Mouse (Mus musculus) olfactory bulb, adult 2 months (tissue): Measurements from ENCODE around the gene Tle2. TPM values are rescaled to one million over a fixed set of nuclear protein-coding genes. Genes with fewer than 3 reads are reported as not detected.
A peak's percentile ranks its signal among the peaks of the same experiment; 100 is the strongest.

Experiments
- H3K27ac ChIP-seq: fragments of 200-500 bp; 2 replicates; pipeline ENCODE4 v1.5.1; 2012; ENCODE audit warnings: low read depth, low read length; ENCODE audit not compliant: insufficient read depth
- H3K4me1 ChIP-seq: fragments of 200-500 bp; 2 replicates; pipeline ENCODE4 v1.6.1; 2012; ENCODE audit warnings: low read length; ENCODE audit not compliant: control insufficient read depth, insufficient read depth
- H3K4me3 ChIP-seq: fragments of 200-500 bp; 2 replicates; pipeline ENCODE4 v1.5.1; 2012; ENCODE audit warnings: mild to moderate bottlenecking, low read depth, low read length, moderate library complexity; ENCODE audit not compliant: insufficient read depth
- CTCF ChIP-seq: fragments of 200-500 bp; IDR thresholded peaks from 2 replicates; pipeline ENCODE4 v1.5.1; 2012; ENCODE audit warnings: low read depth, mild to moderate bottlenecking, low read length, moderate library complexity; ENCODE audit not compliant: insufficient read depth
- POLR2A ChIP-seq: fragments of 200-500 bp; IDR thresholded peaks from 2 replicates; pipeline ENCODE4 v1.6.1; 2012; ENCODE audit warnings: mild to moderate bottlenecking, low read depth, low read length, moderate library complexity; ENCODE audit not compliant: insufficient read depth
- WGBS: fragments of 180-500 bp; shearing (Covaris S2); methylation state at CpG from one replicate; pipeline ENCODE4 v1.1.7; 2018; 5-methylcytosine and 5-hydroxymethylcytosine counted together
- polyA plus RNA-seq: library from polyadenylated mRNA; stranded (reverse); fragments of >200 nt; gene quantifications from 2 replicates; pipeline ENCODE4 v1.2.4, GENCODE M21; 2012; ENCODE audit warnings: low replicate concordance; ENCODE audit not compliant: missing spikeins, insufficient read depth, insufficient read length

Gene Tle2
- polyA plus RNA-seq, 1 experiment, result not detected

- peaks cover 10% of the 10 kb centered on the region for H3K4me1 ChIP-seq
- H3K4me3 ChIP-seq, result peak within 1 kb of the TSS; percentile 59
- TF ChIP-seq POLR2A (peak; percentile 43; the same call in 1 of the 2 replicates), CTCF (no peak)
- WGBS, result under 1% methylated on average over 39 of the region's 39 CpGs
- peak within 1 kb of the TSS; percentile 92 for H3K27ac ChIP-seq
Measured at GRCm38 (mm10) chr10:81605974-81606751, 31.8 kb downstream of the Tle2 start, which contains the start of gene BC025920. Gene BC025920 (plus strand): TSS chr10:81606270.

GRCm38 (mm10) chr10:81608308-81608707 lies 33.9 kb downstream of the Tle2 start:
- TF ChIP-seq CTCF, result no peak
- TF ChIP-seq POLR2A, result no peak
- no peak overlapping the region for H3K4me3 ChIP-seq
- WGBS, result 88% methylated on average over 1 of the region's 1 CpGs
- H3K27ac ChIP-seq, result no peak overlapping the region
- peaks cover 15% of the 10 kb centered on the region for H3K4me1 ChIP-seq

GRCm38 (mm10) chr10:81612779-81613178 lies 38.4 kb downstream of the Tle2 start:
- WGBS, result 63% methylated on average over 3 of the region's 3 CpGs
- TF ChIP-seq POLR2A (no peak), CTCF (no peak)
- Histone ChIP-seq H3K4me3 (no peak overlapping the region), H3K27ac (0 out of 2 replicates have a peak overlapping the region, but pooled peaks have one; percentile 8), H3K4me1 (peaks cover 7% of the 10 kb centered on the region)

GRCm38 (mm10) chr10:81615486-81615885 lies 41.1 kb downstream of the Tle2 start:
- no peak overlapping the region for H3K4me3 ChIP-seq
- 71% methylated on average over 6 of the region's 6 CpGs for WGBS
- TF ChIP-seq CTCF (no peak), POLR2A (no peak)
- H3K4me1 ChIP-seq, result peaks cover 7% of the 10 kb centered on the region
- H3K27ac ChIP-seq, result no peak overlapping the region

GRCm38 (mm10) chr10:81619976-81620375 lies 45.6 kb downstream of the Tle2 start:
- TF ChIP-seq POLR2A, result no peak
- TF ChIP-seq CTCF, result no peak
- 72% methylated on average over 5 of the region's 5 CpGs for WGBS
- Histone ChIP-seq H3K27ac (no peak overlapping the region), H3K4me3 (no peak overlapping the region), H3K4me1 (no peaks in the 10 kb centered on the region)

- no peaks in the 10 kb centered on the region for H3K4me1 ChIP-seq
- H3K4me3 ChIP-seq, result no peak overlapping the region
- no peak overlapping the region for H3K27ac ChIP-seq
- WGBS, result 61% methylated on average over 9 of the region's 9 CpGs
- TF ChIP-seq POLR2A, result no peak
Measured at GRCm38 (mm10) chr10:81620786-81621185, 46.4 kb downstream of the Tle2 start.

GRCm38 (mm10) chr10:81623441-81623840 lies 49.1 kb downstream of the Tle2 start:
- Histone ChIP-seq H3K4me1 (peaks cover 18% of the 10 kb centered on the region), H3K4me3 (no peak overlapping the region), H3K27ac (no peak overlapping the region)
- no peak for TF ChIP-seq CTCF
- no peak for TF ChIP-seq POLR2A
- WGBS, result 72% methylated on average over 8 of the region's 8 CpGs

GRCm38 (mm10) chr10:81626101-81626993 lies 52.0 kb downstream of the Tle2 start:
- H3K4me1 ChIP-seq, result peaks cover 20% of the 10 kb centered on the region
- no peak overlapping the region for H3K27ac ChIP-seq
- 88% methylated on average over 22 of the region's 22 CpGs for WGBS
- TF ChIP-seq CTCF, result no peak
- TF ChIP-seq POLR2A, result no peak
- peak overlapping the region; percentile 69 for H3K4me3 ChIP-seq
